Mouse (Mus musculus) liver, embryonic 13.5 days (tissue): ENCODE results near the gene Pnisr. TPM values are rescaled to one million over a fixed set of nuclear protein-coding genes. Genes with fewer than 3 reads are reported as not detected.

ENCODE experiments used
- ATAC-seq: fragments of 200-750 bp; cut with Nextera tagmentation; 2 replicates; pipeline ENCODE4 v1.8.0; 2017; ENCODE audit warnings: low read depth, mild to moderate bottlenecking, moderate number of reproducible peaks, moderate library complexity
- DNase-seq: peaks from one replicate; pipeline ENCODE4 v3.0.0; 2022
- H3K27ac ChIP-seq: fragments of 300-500 bp; sonication (generic); 2 replicates; pipeline ENCODE4 v1.5.1; 2015; ENCODE audit warnings: moderate library complexity, mild to moderate bottlenecking, inconsistent platforms
- H3K27me3 ChIP-seq: fragments of 300-500 bp; sonication (generic); 2 replicates; pipeline ENCODE4 v1.6.1; 2015; ENCODE audit warnings: mild to moderate bottlenecking, inconsistent platforms
- H3K36me3 ChIP-seq: fragments of 300-500 bp; sonication (generic); 2 replicates; pipeline ENCODE4 v1.6.1; 2015; ENCODE audit warnings: mild to moderate bottlenecking, inconsistent platforms
- H3K4me1 ChIP-seq: fragments of 300-500 bp; sonication (generic); replicated peaks from 2 replicates; pipeline ENCODE4 v1.6.1; 2015; ENCODE audit warnings: inconsistent platforms
- H3K4me2 ChIP-seq: fragments of 300-500 bp; sonication (generic); 2 replicates; pipeline ENCODE4 v1.6.1; 2015; ENCODE audit warnings: inconsistent platforms, mild to moderate bottlenecking, moderate library complexity
- H3K4me3 ChIP-seq: fragments of 300-500 bp; sonication (generic); replicated peaks from 2 replicates; pipeline ENCODE4 v1.5.1; 2015; ENCODE audit warnings: mild to moderate bottlenecking, inconsistent platforms
- H3K9ac ChIP-seq: fragments of 300-500 bp; sonication (generic); 2 replicates; pipeline ENCODE4 v1.6.1; 2015; ENCODE audit warnings: mild to moderate bottlenecking, inconsistent platforms
- H3K9me3 ChIP-seq: fragments of 300-500 bp; sonication (generic); replicated peaks from 2 replicates; pipeline ENCODE4 v1.6.1; 2016; ENCODE audit warnings: inconsistent platforms
- WGBS: fragments of 180-500 bp; shearing (Covaris S2); methylation state at CpG from one replicate; pipeline ENCODE4 v1.1.7; 2015; ENCODE audit not compliant: insufficient replicate concordance; 5-methylcytosine and 5-hydroxymethylcytosine counted together
- polyA plus RNA-seq: library from polyadenylated mRNA; unstranded; fragments of >200 nt; fragmentation: Nextera tagmentation; extraction: Ambion mirVana; gene quantifications from 2 replicates; pipeline ENCODE4 v1.2.1, GENCODE M21; 2015

Pnisr gene
- 36.4 and 47.4 TPM in 2 replicates for polyA plus RNA-seq

DNA sequence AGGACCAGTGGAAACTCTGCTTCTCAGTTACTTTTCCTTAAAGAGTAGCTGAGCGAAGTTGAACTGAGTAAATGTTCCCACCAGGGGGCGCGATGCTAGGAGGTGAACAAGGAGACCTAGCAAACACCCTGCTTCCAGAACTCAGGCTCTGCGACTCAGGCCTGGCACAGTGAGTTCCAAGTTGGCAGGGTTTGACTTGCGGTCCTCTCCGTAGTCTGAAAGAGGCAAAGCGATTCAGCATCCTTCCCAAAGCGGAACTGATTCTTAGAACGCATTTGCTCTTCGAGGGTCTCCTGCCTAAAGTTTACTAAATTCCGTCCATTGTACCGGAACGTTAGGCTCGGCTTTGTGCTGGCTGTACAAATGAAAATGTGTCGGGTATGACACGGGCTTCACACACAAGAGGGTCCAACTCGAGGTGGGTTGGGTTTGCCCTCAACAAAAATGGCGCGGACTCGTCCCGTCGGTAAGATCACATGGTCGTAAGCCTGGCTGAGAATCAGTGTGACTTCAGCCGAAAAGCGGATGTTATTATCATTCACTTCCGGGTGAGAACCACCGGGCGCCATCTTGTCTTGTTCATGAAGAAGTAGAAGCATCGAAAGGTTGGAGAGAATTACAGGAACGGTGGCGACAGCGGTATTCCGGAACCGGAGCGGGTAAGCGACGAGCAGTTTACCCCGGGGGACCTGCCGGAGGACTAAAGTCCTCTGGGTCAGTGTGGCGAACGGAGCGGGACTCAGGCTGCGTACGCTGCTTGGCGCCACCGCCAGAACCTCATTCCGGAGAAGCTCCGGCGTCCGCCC is at the start of gene Pnisr:
Gene Pnisr (plus strand): TSS at position 103 of the 806 bp plus-strand sequence.
- peak within 1 kb of the TSS; percentile 91 for H3K9ac ChIP-seq
- under 1% methylated on average over 50 of the region's 50 CpGs for WGBS
- ATAC-seq, result peak; percentile 95

GRCm38 (mm10) chr4:21801013-21801412 is 46.4 kb upstream of the Pnisr start:
- DNase-seq (no peak), ATAC-seq (no peak)
- Histone ChIP-seq H3K9me3 (no peaks in the 10 kb centered on the region), H3K9ac (no peak overlapping the region), H3K27me3 (no peaks in the 10 kb centered on the region), H3K4me1 (peaks cover 8% of the 10 kb centered on the region), H3K4me3 (no peak overlapping the region), H3K27ac (peak overlapping the region; percentile 41), H3K4me2 (no peak overlapping the region), H3K36me3 (peaks cover 83% of the 10 kb centered on the region)
- WGBS, result 89% methylated on average over 1 of the region's 1 CpGs

More for the DNA sequence above, at the start of gene Pnisr:
- H3K4me3 ChIP-seq, result peak within 1 kb of the TSS; percentile 89
- no peaks in the 10 kb centered on the region for H3K9me3 ChIP-seq
- peak within 1 kb of the TSS; percentile 72 for H3K4me2 ChIP-seq
- peaks cover 20% of the 10 kb centered on the region for H3K4me1 ChIP-seq
- peaks cover 5% of the 10 kb centered on the region; the same call in 1 of the 2 replicates for H3K36me3 ChIP-seq
- H3K27ac ChIP-seq, result peak within 1 kb of the TSS; percentile 93
- no peaks in the 10 kb centered on the region for H3K27me3 ChIP-seq
- peak; percentile 91 for DNase-seq

- Histone ChIP-seq H3K36me3 (peaks cover 83% of the 10 kb centered on the region), H3K4me2 (no peak overlapping the region), H3K27me3 (no peaks in the 10 kb centered on the region), H3K27ac (peak overlapping the region; percentile 41; the same call in 1 of the 2 replicates), H3K4me3 (no peak overlapping the region), H3K4me1 (peaks cover 8% of the 10 kb centered on the region), H3K9ac (no peak overlapping the region), H3K9me3 (no peaks in the 10 kb centered on the region)
- WGBS, result 61% methylated on average over 2 of the region's 2 CpGs
- DNase-seq, result peak; percentile 27
- peak; percentile 90 for ATAC-seq
Measured at GRCm38 (mm10) chr4:21801620-21802019, 45.8 kb upstream of the Pnisr start.

GRCm38 (mm10) chr4:21807204-21807603 is 40.2 kb upstream of the Pnisr start:
- no peaks in the 10 kb centered on the region for H3K9me3 ChIP-seq
- no peaks in the 10 kb centered on the region for H3K27me3 ChIP-seq
- H3K9ac ChIP-seq, result no peak overlapping the region
- no peaks in the 10 kb centered on the region for H3K4me1 ChIP-seq
- DNase-seq (no peak), ATAC-seq (no peak)
- 82% methylated on average over 5 of the region's 5 CpGs for WGBS
- H3K4me3 ChIP-seq, result no peak overlapping the region
- no peak overlapping the region for H3K4me2 ChIP-seq
- H3K27ac ChIP-seq, result no peak overlapping the region
- peaks cover 78% of the 10 kb centered on the region for H3K36me3 ChIP-seq

GRCm38 (mm10) chr4:21810608-21811007 is 36.8 kb upstream of the Pnisr start:
- Histone ChIP-seq H3K4me3 (no peak overlapping the region), H3K4me2 (no peak overlapping the region), H3K4me1 (no peaks in the 10 kb centered on the region), H3K36me3 (peaks cover 73% of the 10 kb centered on the region), H3K9me3 (no peaks in the 10 kb centered on the region), H3K27me3 (no peaks in the 10 kb centered on the region), H3K27ac (no peak overlapping the region), H3K9ac (no peak overlapping the region)
- WGBS, result 88% methylated on average over 3 of the region's 3 CpGs
- no peak for DNase-seq
- ATAC-seq, result no peak

DNA sequence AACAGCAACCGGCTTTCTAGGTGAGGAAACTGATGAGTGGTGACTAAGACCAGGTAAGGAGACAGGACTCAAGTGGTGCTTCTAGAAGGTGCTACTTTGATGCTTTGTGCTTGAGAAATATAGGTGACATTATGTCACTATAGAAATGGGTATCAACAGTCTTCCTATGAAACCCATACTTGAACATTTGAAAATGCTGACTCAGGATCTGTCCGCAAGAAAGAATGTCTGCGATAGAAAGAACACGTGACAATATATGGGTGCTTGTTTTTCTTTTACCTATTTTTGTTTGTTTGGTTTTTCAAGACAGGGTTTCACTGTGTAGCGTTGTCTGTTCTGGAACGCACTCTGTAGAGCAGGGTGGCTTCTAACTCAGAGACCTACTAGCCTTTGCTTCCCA is 34.7 kb upstream of the Pnisr start:
- DNase-seq (no peak), ATAC-seq (no peak)
- no peak overlapping the region for H3K27ac ChIP-seq
- no peaks in the 10 kb centered on the region for H3K4me1 ChIP-seq
- H3K4me2 ChIP-seq, result no peak overlapping the region
- no peaks in the 10 kb centered on the region for H3K27me3 ChIP-seq
- H3K9me3 ChIP-seq, result no peaks in the 10 kb centered on the region
- 87% methylated on average over 6 of the region's 6 CpGs for WGBS
- H3K36me3 ChIP-seq, result peaks cover 71% of the 10 kb centered on the region
- no peak overlapping the region for H3K9ac ChIP-seq
- H3K4me3 ChIP-seq, result no peak overlapping the region

GRCm38 (mm10) chr4:21814029-21814428 is 33.4 kb upstream of the Pnisr start:
- Histone ChIP-seq H3K9ac (no peak overlapping the region), H3K4me2 (no peak overlapping the region), H3K36me3 (peaks cover 75% of the 10 kb centered on the region), H3K27ac (no peak overlapping the region), H3K4me3 (no peak overlapping the region), H3K9me3 (no peaks in the 10 kb centered on the region), H3K4me1 (no peaks in the 10 kb centered on the region), H3K27me3 (no peaks in the 10 kb centered on the region)
- 45% methylated on average over 2 of the region's 2 CpGs for WGBS
- DNase-seq (peak; percentile 38), ATAC-seq (0 out of 2 replicates have a peak, but pooled peaks have one; percentile 51)

DNA sequence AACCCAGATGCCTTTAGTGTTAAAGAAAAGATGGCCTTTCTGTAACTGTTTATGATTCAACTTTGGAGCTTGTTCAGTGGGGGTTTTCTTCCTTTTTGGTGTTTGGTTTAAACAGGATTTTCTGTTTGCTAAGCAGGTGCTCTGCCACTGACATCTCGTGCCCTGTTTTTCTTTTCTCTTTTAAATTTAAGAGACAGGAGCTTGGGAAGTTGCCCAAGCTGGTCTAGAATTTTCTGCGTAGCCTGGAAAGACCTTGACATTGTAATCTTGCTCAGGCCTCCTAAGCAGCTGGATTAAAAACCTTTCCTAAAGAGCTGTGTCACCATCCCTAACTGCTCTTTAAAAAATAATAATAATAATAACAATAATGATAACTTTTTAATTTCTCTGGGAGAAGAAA is 20.8 kb upstream of the Pnisr start:
- Histone ChIP-seq H3K27ac (no peak overlapping the region), H3K4me3 (no peak overlapping the region), H3K4me2 (no peak overlapping the region), H3K9me3 (no peaks in the 10 kb centered on the region), H3K36me3 (peaks cover 72% of the 10 kb centered on the region), H3K4me1 (no peaks in the 10 kb centered on the region), H3K9ac (no peak overlapping the region), H3K27me3 (no peaks in the 10 kb centered on the region)
- DNase-seq (no peak), ATAC-seq (no peak)
- WGBS, result 81% methylated on average over 2 of the region's 2 CpGs

DNA sequence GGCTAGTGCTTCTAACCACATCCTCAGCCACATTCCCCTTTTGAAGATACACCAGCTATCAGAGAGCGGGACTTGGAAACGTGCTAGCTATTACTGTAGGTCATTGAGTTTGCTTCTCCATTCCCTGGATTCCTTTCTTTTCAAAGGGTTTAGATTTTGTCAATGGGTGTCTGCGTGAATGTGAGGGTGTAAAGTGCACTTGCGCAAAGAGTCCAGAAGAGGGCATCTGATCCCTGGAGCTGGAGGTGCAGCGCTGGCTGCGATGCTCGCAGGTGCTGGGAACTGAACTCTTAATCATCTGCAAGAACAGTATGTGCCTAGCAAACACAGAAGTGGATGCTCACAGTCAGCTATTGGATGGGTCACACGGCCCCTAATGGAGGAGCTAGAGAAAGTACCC is 14.5 kb upstream of the Pnisr start:
- no peaks in the 10 kb centered on the region for H3K4me1 ChIP-seq
- no peak overlapping the region for H3K27ac ChIP-seq
- peaks cover 44% of the 10 kb centered on the region for H3K36me3 ChIP-seq
- H3K27me3 ChIP-seq, result no peaks in the 10 kb centered on the region
- no peaks in the 10 kb centered on the region for H3K9me3 ChIP-seq
- ATAC-seq (no peak), DNase-seq (no peak)
- WGBS, result 88% methylated on average over 8 of the region's 8 CpGs
- no peak overlapping the region for H3K4me2 ChIP-seq
- H3K9ac ChIP-seq, result no peak overlapping the region
- no peak overlapping the region for H3K4me3 ChIP-seq

DNA sequence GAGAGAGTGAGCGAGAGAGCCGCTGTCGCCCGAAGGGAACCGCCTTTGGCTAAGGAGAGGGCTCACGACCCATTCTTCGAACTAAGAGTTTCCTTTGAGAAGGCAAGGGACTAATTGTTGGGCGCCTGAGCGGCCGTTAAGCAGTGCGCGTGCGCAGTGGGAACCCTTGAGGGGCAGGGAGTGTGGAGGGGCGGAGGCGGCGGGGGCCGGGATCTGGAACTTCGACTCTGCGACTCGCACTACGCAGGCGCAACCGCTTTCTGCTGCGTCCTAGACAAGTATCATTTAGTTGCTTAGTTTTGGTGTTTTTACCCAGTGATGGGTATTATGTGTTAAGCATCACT is 876 bp downstream of the Pnisr start:
- ATAC-seq, result peak; percentile 87
- Histone ChIP-seq H3K4me2 (peak overlapping the region; percentile 67), H3K4me1 (peaks cover 20% of the 10 kb centered on the region), H3K9me3 (no peaks in the 10 kb centered on the region), H3K9ac (peak overlapping the region; percentile 91), H3K27ac (peak overlapping the region; percentile 93), H3K27me3 (no peaks in the 10 kb centered on the region), H3K36me3 (peaks cover 5% of the 10 kb centered on the region; the same call in 1 of the 2 replicates), H3K4me3 (peak overlapping the region; percentile 89)
- DNase-seq, result peak; percentile 85
- WGBS, result under 1% methylated on average over 24 of the region's 24 CpGs

DNA sequence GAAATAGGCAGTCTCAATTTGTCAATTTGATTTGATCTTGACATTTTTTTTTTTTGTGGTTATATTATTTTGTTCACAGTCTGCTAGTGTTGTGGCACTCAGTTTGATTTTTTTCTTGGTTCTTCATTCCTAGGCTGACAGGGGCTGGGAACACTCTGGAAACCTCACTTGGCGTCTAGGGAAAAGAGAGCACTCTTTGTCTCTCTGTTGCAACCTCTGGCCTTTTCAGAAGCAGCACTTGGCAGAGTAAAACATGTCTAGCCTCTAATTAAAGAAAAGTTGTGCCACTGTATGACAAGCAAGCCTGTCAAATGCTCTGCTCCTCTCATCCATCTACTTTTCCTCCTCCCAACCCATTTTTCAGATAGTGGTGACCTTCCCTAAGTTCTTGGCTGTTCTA is 10.1 kb downstream of the Pnisr start:
- H3K9ac ChIP-seq, result no peak overlapping the region
- H3K36me3 ChIP-seq, result peaks cover 65% of the 10 kb centered on the region
- no peaks in the 10 kb centered on the region for H3K4me1 ChIP-seq
- no peaks in the 10 kb centered on the region for H3K9me3 ChIP-seq
- DNase-seq (no peak), ATAC-seq (no peak)
- no peak overlapping the region for H3K4me3 ChIP-seq
- no peak overlapping the region for H3K27ac ChIP-seq
- no peaks in the 10 kb centered on the region for H3K27me3 ChIP-seq
- 91% methylated on average over 1 of the region's 1 CpGs for WGBS
- H3K4me2 ChIP-seq, result no peak overlapping the region

GRCm38 (mm10) chr4:21865226-21865625 is 17.8 kb downstream of the Pnisr start:
- Histone ChIP-seq H3K9me3 (no peaks in the 10 kb centered on the region), H3K9ac (no peak overlapping the region), H3K27me3 (no peaks in the 10 kb centered on the region), H3K27ac (no peak overlapping the region), H3K4me2 (no peak overlapping the region), H3K36me3 (peaks cover 75% of the 10 kb centered on the region), H3K4me1 (no peaks in the 10 kb centered on the region), H3K4me3 (no peak overlapping the region)
- ATAC-seq (no peak), DNase-seq (no peak)
- WGBS, result 94% methylated on average over 1 of the region's 1 CpGs
